Mouse (Mus musculus): ENCODE data around the gene Smcr8. TPM values are rescaled to one million over a fixed set of nuclear protein-coding genes. Genes with fewer than 3 reads are reported as not detected.

Smcr8 gene
- polyA plus RNA-seq (2014; fragmentation: Illumina TruSeq; extraction: RNeasy Lipid Tissue Mini Kit (QIAGEN cat#74804); ENCODE audit: low replicate concordance) = 7.8 TPM

DNA sequence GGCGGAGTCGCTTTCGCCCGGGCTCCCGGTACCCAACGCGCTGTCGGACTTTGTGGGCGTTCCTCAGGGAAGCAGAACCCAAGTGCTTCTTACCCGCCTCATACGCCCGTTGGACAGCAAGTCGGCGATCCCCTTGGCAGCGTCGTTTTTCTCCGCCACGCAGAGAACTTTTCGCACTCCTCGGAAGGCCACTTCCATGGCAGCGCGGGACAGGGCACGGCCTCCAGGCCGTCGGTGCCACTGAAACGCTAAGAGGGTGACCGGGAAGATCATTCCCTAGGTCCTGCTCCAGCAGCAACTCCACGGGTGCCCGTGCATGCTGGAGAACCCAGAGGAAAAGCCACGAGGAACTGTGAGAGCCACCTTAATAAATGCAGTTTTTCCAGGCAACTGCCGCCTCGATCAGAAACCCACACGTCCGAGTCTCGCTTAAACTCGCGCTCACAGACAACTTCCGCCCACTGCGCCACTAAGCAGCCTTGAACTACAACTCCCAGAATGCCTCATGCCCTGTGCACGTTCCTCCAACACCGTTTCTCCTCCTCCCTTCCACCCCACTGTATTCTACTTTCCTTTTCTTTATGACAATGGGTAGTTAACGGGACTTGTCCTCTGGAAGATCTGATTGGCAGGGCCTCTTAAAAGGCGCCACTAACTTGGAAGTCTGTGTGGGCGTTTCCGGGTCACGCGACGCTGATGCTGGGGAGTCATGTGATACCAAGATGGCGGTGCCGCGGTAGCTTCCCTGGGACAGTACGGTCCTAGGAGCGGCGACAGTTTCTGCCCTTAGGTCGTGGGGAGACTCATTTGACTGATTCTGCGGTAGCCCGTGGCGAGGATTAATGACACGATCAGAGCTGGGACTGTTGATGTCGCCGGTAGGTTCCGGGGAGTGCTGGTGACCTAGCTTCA lies at the start of gene Smcr8, which contains the start of gene Top3a:
Gene Smcr8, plus strand, starts transcription at position 696 of the 912 bp plus-strand sequence.
Gene Top3a, minus strand, starts transcription at position 537 of the 912 bp plus-strand sequence.

DNA sequence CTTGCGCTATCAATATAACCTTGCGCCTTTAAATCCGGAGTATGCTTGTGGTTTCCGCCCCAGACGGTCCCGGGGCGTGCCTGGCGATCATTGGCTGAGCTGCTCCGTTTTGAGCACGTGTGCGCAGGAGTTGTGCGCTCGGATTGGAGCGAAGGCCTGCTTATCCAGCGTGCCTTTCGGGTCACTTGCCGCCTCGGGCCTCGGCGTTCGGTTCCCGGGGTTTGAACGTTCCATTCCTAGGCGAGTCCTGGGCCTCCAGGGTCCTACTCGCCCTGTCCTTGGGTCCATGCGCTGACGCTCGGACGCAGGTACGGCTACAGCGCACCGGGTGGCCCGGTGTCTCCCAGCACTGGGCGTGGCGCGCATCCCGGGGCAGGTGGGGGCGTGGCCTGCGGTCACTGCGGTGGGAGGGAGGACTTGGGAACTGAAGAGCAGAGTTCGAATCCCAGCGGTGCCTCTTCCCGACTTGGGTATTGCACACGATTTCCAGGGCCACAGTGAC lies 49.0 kb upstream of the Smcr8 start, which contains the start of gene Mief2:
Gene Mief2, plus strand, starts transcription at position 139 of the 502 bp plus-strand sequence.

DNA sequence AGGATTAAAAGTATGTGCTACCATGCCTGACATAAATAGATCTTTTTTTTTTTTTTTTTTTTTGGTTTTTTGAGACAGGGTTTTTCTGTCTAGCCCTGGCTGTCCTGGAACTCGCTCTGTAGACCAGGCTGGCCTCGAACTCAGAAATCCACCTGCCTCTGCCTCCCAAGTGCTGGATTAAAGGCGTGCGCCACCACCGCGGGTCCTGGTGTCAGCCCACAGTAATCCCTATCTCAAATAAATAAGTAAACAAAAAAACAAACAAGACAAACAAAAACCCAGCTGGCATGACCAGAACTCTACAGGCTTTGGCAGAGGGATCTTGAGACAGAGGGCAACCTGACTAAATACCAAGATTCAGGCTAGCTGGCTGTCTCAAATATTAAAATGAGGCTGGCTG lies 34.3 kb downstream of the Smcr8 start, which contains the start of gene Shmt1:
Gene Shmt1, minus strand, starts transcription at position 101 of the 400 bp plus-strand sequence.

DNA sequence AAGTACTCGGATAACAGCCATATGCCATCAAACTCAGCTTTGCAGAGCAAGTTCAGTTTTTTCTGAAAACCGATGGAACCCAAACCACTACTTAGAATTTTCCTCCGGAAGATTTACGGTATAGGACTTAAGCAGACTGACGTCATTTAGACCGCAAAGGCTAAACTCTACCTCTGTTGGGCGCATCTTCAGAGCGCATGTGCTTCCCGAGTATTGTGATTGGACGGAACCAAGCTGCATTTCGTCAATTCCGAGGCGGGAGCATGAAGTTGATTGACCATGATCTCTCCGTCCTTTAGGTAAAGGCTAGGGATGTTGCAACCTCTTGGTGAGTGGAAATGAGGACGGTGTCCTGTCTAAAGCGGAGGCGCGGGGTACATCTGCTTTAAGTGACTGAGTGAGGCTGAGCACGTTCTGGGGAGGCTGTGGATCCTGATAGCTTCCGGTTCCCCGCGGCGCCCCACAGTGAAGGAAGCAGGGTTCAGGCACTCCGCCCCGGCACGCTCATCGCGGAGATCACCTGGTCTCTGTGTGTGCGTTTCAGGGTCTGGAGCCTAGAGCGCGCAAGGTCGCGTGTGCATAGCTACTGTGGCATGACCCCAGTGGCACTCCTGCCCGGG lies 53.2 kb downstream of the Smcr8 start, which contains the start of gene Dhrs7b:
Gene Dhrs7b, plus strand, starts transcription at position 199 of the 620 bp plus-strand sequence.

Other genes starting within 250 kb of the Smcr8 start
- 37.4 TPM for gene Alkbh5, start 241.1 kb upstream of the Smcr8 start, polyA plus RNA-seq (2014; fragmentation: Illumina TruSeq; extraction: RNeasy Lipid Tissue Mini Kit (QIAGEN cat#74804); ENCODE audit: low replicate concordance)
- gene Llgl1, start 77.8 kb upstream of the Smcr8 start, polyA plus RNA-seq (2014; fragmentation: Illumina TruSeq; extraction: RNeasy Lipid Tissue Mini Kit (QIAGEN cat#74804); ENCODE audit: low replicate concordance) = not detected
- gene Flii, start 50.3 kb upstream of the Smcr8 start, polyA plus RNA-seq (2014; fragmentation: Illumina TruSeq; extraction: RNeasy Lipid Tissue Mini Kit (QIAGEN cat#74804); ENCODE audit: low replicate concordance) = 3.9 TPM
- 0.15 TPM for gene Mief2, start 49.1 kb upstream of the Smcr8 start, polyA plus RNA-seq (2014; fragmentation: Illumina TruSeq; extraction: RNeasy Lipid Tissue Mini Kit (QIAGEN cat#74804); ENCODE audit: low replicate concordance)
- gene Top3a, start 159 bp upstream of the Smcr8 start, polyA plus RNA-seq (2014; fragmentation: Illumina TruSeq; extraction: RNeasy Lipid Tissue Mini Kit (QIAGEN cat#74804); ENCODE audit: low replicate concordance) = 2.4 TPM
- gene Shmt1, start 34.2 kb downstream of the Smcr8 start, polyA plus RNA-seq (2014; fragmentation: Illumina TruSeq; extraction: RNeasy Lipid Tissue Mini Kit (QIAGEN cat#74804); ENCODE audit: low replicate concordance) = 16.9 TPM
- 3.8 TPM for gene Dhrs7b, start 53.1 kb downstream of the Smcr8 start, polyA plus RNA-seq (2014; fragmentation: Illumina TruSeq; extraction: RNeasy Lipid Tissue Mini Kit (QIAGEN cat#74804); ENCODE audit: low replicate concordance)
- 7.2 TPM for gene Tmem11, start 101.7 kb downstream of the Smcr8 start, polyA plus RNA-seq (2014; fragmentation: Illumina TruSeq; extraction: RNeasy Lipid Tissue Mini Kit (QIAGEN cat#74804); ENCODE audit: low replicate concordance)
- 0.33 TPM for gene Natd1, start 137.2 kb downstream of the Smcr8 start, polyA plus RNA-seq (2014; fragmentation: Illumina TruSeq; extraction: RNeasy Lipid Tissue Mini Kit (QIAGEN cat#74804); ENCODE audit: low replicate concordance)
- gene Map2k3, start 154.5 kb downstream of the Smcr8 start, polyA plus RNA-seq (2014; fragmentation: Illumina TruSeq; extraction: RNeasy Lipid Tissue Mini Kit (QIAGEN cat#74804); ENCODE audit: low replicate concordance) = 9.4 TPM
- not detected for gene Kcnj12, start 245.0 kb downstream of the Smcr8 start, polyA plus RNA-seq (2014; fragmentation: Illumina TruSeq; extraction: RNeasy Lipid Tissue Mini Kit (QIAGEN cat#74804); ENCODE audit: low replicate concordance)

Measured in small intestine, adult 10 weeks (tissue).